Comparison of ENCODE assay signal across 8 mouse cellular contexts in genomic region chr11:117082353-117082934, GRCm38 (mm10). TPM values are rescaled to one million over a fixed set of nuclear protein-coding genes. Genes with fewer than 3 reads are reported as not detected.
DNase-seq lines count a peak whose midpoint lies in the region; ATAC-seq and TF ChIP-seq lines count a peak whose summit lies in the region.

No protein-coding gene starts in this region.

- TF ChIP-seq CTCF in hindbrain, postnatal 0 days (IDR thresholded peaks at IDR 0.05; ENCODE audit: low read depth), result no peak

- no peak for ATAC-seq in liver, embryonic 13.5 days (ENCODE audit: low read depth)
- ATAC-seq in liver, embryonic 11.5 days (replicated peaks; ENCODE audit: low FRiP score), result no peak
- no peak for ATAC-seq in embryonic facial prominence, embryonic 12.5 days (ENCODE audit: insufficient number of reproducible peaks, insufficient read depth, low FRiP score, low TSS enrichment)
- no peak for ATAC-seq in hindbrain, postnatal 0 days
- no peak for ATAC-seq in midbrain, embryonic 16.5 days

- H3K4me2 ChIP-seq in liver, embryonic 13.5 days, result no peak overlapping the region
- H3K4me2 ChIP-seq in liver, embryonic 11.5 days, result no peak overlapping the region
- H3K4me2 ChIP-seq in embryonic facial prominence, embryonic 12.5 days (replicated peaks), result no peak overlapping the region
- H3K4me2 ChIP-seq in hindbrain, postnatal 0 days (ENCODE audit: low read depth, low read length), result no peak overlapping the region
- H3K4me2 ChIP-seq in midbrain, embryonic 16.5 days (ENCODE audit: low read length), result no peak overlapping the region

- peak overlapping the region; percentile 69 for H3K27ac ChIP-seq in liver, embryonic 13.5 days
- H3K27ac ChIP-seq in liver, embryonic 11.5 days (ENCODE audit: low read depth, low read length), result no peak overlapping the region; the same call in 1 of the 2 replicates
- peak overlapping the region; percentile 24 for H3K27ac ChIP-seq in embryonic facial prominence, embryonic 12.5 days
- H3K27ac ChIP-seq in hindbrain, postnatal 0 days, result peak overlapping the region; percentile 51; the same call in 1 of the 2 replicates
- H3K27ac ChIP-seq in midbrain, embryonic 16.5 days (ENCODE audit: low read length), result peak overlapping the region; percentile 38; the same call in 1 of the 2 replicates

- DNase-seq in liver, embryonic 13.5 days, result no peak
- no peak for DNase-seq in liver, embryonic 11.5 days (ENCODE audit: low spot score)
- no peak for DNase-seq in hindbrain, postnatal 0 days (ENCODE audit: low spot score)
- DNase-seq in left cerebral cortex, postnatal 25 days (ENCODE audit: low spot score in 2 of 2), result no peak
- DNase-seq in retina, postnatal 1 day, result no peak
- no peak for DNase-seq in right cerebral cortex, postnatal 14 days

- no peaks in the 10 kb centered on the region for H3K9me3 ChIP-seq in liver, embryonic 13.5 days (replicated peaks)
- H3K9me3 ChIP-seq in liver, embryonic 11.5 days (ENCODE audit: control insufficient read depth, low read length), result no peaks in the 10 kb centered on the region
- no peaks in the 10 kb centered on the region for H3K9me3 ChIP-seq in embryonic facial prominence, embryonic 12.5 days
- no peaks in the 10 kb centered on the region for H3K9me3 ChIP-seq in hindbrain, postnatal 0 days (ENCODE audit: low read length)
- no peaks in the 10 kb centered on the region for H3K9me3 ChIP-seq in midbrain, embryonic 16.5 days (replicated peaks; ENCODE audit: control insufficient read depth, low read length, poor library complexity, severe bottlenecking)

- intact Hi-C loops in left cerebral cortex, postnatal 25 days (cut with DNase I), result no loop called here

- peaks cover 37% of the 10 kb centered on the region for H3K36me3 ChIP-seq in liver, embryonic 13.5 days
- peaks cover 23% of the 10 kb centered on the region for H3K36me3 ChIP-seq in liver, embryonic 11.5 days (ENCODE audit: control insufficient read depth, insufficient read depth, low read length)
- H3K36me3 ChIP-seq in embryonic facial prominence, embryonic 12.5 days, result peaks cover 27% of the 10 kb centered on the region
- H3K36me3 ChIP-seq in hindbrain, postnatal 0 days (ENCODE audit: insufficient read depth, low read length), result peaks cover 24% of the 10 kb centered on the region
- H3K36me3 ChIP-seq in midbrain, embryonic 16.5 days (ENCODE audit: control insufficient read depth, insufficient read depth, low read length), result peaks cover 15% of the 10 kb centered on the region

- H3K4me3 ChIP-seq in liver, embryonic 13.5 days (replicated peaks), result no peak overlapping the region
- H3K4me3 ChIP-seq in liver, embryonic 11.5 days (ENCODE audit: low read depth, low read length), result no peak overlapping the region
- no peak overlapping the region for H3K4me3 ChIP-seq in embryonic facial prominence, embryonic 12.5 days
- H3K4me3 ChIP-seq in hindbrain, postnatal 0 days (ENCODE audit: low read length), result no peak overlapping the region
- H3K4me3 ChIP-seq in midbrain, embryonic 16.5 days (ENCODE audit: low read depth, low read length), result no peak overlapping the region

- H3K4me1 ChIP-seq in liver, embryonic 13.5 days (replicated peaks), result peaks cover 70% of the 10 kb centered on the region
- peaks cover 63% of the 10 kb centered on the region for H3K4me1 ChIP-seq in liver, embryonic 11.5 days (replicated peaks; ENCODE audit: control insufficient read depth, insufficient read depth, low read length)
- H3K4me1 ChIP-seq in embryonic facial prominence, embryonic 12.5 days, result peaks cover 26% of the 10 kb centered on the region
- H3K4me1 ChIP-seq in hindbrain, postnatal 0 days (ENCODE audit: insufficient read depth, low read length), result peaks cover 5% of the 10 kb centered on the region; the same call in 1 of the 2 replicates
- peaks cover 19% of the 10 kb centered on the region for H3K4me1 ChIP-seq in midbrain, embryonic 16.5 days (ENCODE audit: control insufficient read depth, insufficient read depth, low read length)

- 69% methylated on average over 11 of the region's 11 CpGs for WGBS in liver, embryonic 13.5 days (ENCODE audit: insufficient replicate concordance)
- 71% methylated on average over 11 of the region's 11 CpGs for WGBS in liver, embryonic 11.5 days
- WGBS in embryonic facial prominence, embryonic 12.5 days, result 65% methylated on average over 11 of the region's 11 CpGs
- 80% methylated on average over 11 of the region's 11 CpGs for WGBS in hindbrain, postnatal 0 days
- 85% methylated on average over 11 of the region's 11 CpGs for WGBS in midbrain, embryonic 16.5 days

- H3K9ac ChIP-seq in liver, embryonic 13.5 days, result no peak overlapping the region; the same call in 1 of the 2 replicates
- H3K9ac ChIP-seq in liver, embryonic 11.5 days (ENCODE audit: low read depth, low read length), result no peak overlapping the region
- no peak overlapping the region for H3K9ac ChIP-seq in embryonic facial prominence, embryonic 12.5 days
- no peak overlapping the region for H3K9ac ChIP-seq in hindbrain, postnatal 0 days (replicated peaks; ENCODE audit: low read length)
- no peak overlapping the region for H3K9ac ChIP-seq in midbrain, embryonic 16.5 days (ENCODE audit: low read depth, low read length)

- H3K27me3 ChIP-seq in liver, embryonic 13.5 days, result no peaks in the 10 kb centered on the region
- no peaks in the 10 kb centered on the region for H3K27me3 ChIP-seq in liver, embryonic 11.5 days (replicated peaks; ENCODE audit: control insufficient read depth, insufficient read depth, low read length)
- no peaks in the 10 kb centered on the region for H3K27me3 ChIP-seq in embryonic facial prominence, embryonic 12.5 days
- no peaks in the 10 kb centered on the region for H3K27me3 ChIP-seq in hindbrain, postnatal 0 days (ENCODE audit: insufficient read depth, low read length)
- no peaks in the 10 kb centered on the region for H3K27me3 ChIP-seq in midbrain, embryonic 16.5 days (ENCODE audit: control insufficient read depth, insufficient read depth, low read depth, low read length)

RNA-seq across cellular contexts. Expression of gene Sec14l1, which starts 32.5 kb away (rescaled TPM):
- 19.7 and 23.2 TPM in 2 replicates for polyA plus RNA-seq in liver, embryonic 13.5 days (2015; fragmentation: Nextera tagmentation; extraction: Ambion mirVana)
- 20.9 and 22.8 TPM in 2 replicates for polyA plus RNA-seq in liver, embryonic 11.5 days (2014; fragmentation: Nextera tagmentation; extraction: Ambion mirVana)
- 55.6 and 61.0 TPM in 2 replicates for polyA plus RNA-seq in embryonic facial prominence, embryonic 12.5 days (2016; fragmentation: Nextera tagmentation; extraction: Ambion mirVana)
- total RNA-seq in hindbrain, postnatal 0 days (2014; rRNA removed), result 69.1 and 74.1 TPM in 2 replicates
- 47.0 and 47.3 TPM in 2 replicates for polyA plus RNA-seq in hindbrain, postnatal 0 days (2015; fragmentation: Nextera tagmentation; extraction: Ambion mirVana)
- 60.7 and 63.4 TPM in 2 replicates for polyA plus RNA-seq in midbrain, embryonic 16.5 days (2015; fragmentation: Nextera tagmentation; extraction: Ambion mirVana)
- 100 to 1,000 TPM; 174 to 208 TPM for total RNA-seq in left cerebral cortex, postnatal 25 days (2021)
